Mouse (Mus musculus): ENCODE measurements around the gene Arhgef38.

Gene Arhgef38

GRCm38 (mm10) chr3:133165130-133165529 lies 69.6 kb downstream of the Arhgef38 start:
- no peak for DNase-seq (ENCODE audit: low read depth, low spot score)

DNA sequence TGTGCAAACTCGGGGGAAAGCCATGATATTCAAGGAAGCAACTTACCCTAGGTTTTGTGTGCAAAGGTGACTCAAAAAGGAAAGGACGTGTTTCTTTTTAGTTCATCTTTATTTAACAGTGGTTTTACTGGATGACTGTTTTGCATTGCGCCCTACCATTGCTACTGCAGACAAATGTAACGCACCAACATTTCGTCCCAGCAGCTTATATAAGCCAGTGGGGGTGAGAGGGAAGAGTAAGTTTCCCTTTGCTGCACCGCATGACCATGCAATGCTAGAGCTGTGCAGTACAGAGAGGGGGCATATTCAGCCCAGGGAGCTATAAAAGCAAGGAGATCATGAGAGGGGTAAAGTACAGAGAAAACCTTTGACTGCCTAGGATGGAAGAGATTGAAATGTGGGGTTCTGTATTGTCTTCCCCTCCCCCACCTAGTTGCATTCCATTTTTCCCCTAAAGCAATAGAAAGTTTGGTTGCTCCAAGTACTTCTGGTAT lies 70.8 kb downstream of the Arhgef38 start:
- DNase-seq (ENCODE audit: low read depth, low spot score) = no peak

GRCm38 (mm10) chr3:133163174-133163573 lies 71.6 kb downstream of the Arhgef38 start:
- no peak for DNase-seq (ENCODE audit: low read depth, low spot score)

- no peak for DNase-seq (ENCODE audit: low read depth, low spot score)
These were observed 73.3 kb downstream of the Arhgef38 start for GRCm38 (mm10) chr3:133161407-133161806.

DNA sequence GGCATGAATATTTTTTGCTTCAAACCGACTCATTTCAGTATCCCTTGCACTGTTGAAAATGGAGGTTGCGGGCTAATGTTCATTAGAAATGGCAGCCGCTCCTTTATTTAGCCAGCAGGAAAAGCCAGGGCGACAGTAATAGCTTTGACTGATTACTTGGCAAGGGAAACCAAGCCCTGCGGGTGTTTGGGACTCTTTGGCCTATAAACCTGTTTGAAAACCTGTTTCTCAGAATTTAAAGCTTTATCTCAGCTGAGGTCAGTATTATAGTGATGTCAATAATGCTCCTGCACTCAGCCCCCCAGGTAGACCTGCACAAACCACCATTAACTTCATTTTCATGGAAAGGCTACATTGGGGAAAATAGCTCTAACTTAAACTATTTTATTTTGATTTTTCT lies 76.5 kb downstream of the Arhgef38 start:
- DNase-seq (ENCODE audit: low read depth, low spot score) = no peak

GRCm38 (mm10) chr3:133154683-133155082 lies 80.1 kb downstream of the Arhgef38 start:
- DNase-seq (ENCODE audit: low read depth, low spot score) = no peak

- no peak for DNase-seq (ENCODE audit: low read depth, low spot score)
These were observed 81.1 kb downstream of the Arhgef38 start for GRCm38 (mm10) chr3:133153629-133154028.

DNA sequence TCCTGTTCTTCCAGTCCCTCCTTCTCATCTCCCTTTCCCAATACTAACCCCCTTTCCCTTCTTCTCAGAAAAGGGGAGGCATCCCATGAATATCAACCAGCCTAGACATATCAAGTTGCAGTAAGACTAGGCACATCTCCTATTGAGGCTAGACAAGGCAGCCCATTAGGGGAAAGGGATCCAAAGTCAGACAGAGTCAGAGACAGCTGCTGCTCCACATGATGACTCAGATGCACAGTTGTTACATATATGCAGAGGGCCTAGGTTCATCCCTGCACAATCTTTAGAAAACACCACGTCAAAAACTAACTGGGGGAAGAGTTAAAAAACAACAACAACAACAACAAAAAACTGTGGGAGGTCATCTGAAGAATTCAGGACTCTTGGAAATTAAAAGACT lies 81.9 kb downstream of the Arhgef38 start:
- DNase-seq (ENCODE audit: low read depth, low spot score) = no peak

DNA sequence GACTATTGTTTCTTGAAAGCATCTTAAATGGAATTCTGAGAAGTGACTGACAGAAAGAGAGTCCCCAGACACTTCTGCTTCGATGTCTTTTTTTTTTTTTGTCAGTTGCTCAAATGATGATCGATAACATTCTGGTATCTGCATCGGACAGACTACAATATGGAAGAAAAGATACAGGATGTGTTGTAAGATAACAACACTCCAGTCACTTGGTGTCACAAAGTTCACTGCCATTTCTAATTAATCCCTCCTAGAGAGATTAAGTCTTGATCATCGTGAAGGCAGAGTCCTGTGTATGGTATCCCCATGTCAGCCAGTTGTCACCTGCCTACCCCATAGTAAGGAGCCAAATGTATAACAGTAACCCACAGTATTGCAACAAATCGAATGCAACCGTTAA lies 83.1 kb downstream of the Arhgef38 start:
- DNase-seq (ENCODE audit: low read depth, low spot score) = no peak

- DNase-seq (ENCODE audit: low read depth, low spot score) = no peak
These were observed 90.1 kb downstream of the Arhgef38 start for GRCm38 (mm10) chr3:133144511-133145147.

GRCm38 (mm10) chr3:133141877-133142276 lies 92.9 kb downstream of the Arhgef38 start:
- no peak for DNase-seq (ENCODE audit: low read depth, low spot score)

DNA sequence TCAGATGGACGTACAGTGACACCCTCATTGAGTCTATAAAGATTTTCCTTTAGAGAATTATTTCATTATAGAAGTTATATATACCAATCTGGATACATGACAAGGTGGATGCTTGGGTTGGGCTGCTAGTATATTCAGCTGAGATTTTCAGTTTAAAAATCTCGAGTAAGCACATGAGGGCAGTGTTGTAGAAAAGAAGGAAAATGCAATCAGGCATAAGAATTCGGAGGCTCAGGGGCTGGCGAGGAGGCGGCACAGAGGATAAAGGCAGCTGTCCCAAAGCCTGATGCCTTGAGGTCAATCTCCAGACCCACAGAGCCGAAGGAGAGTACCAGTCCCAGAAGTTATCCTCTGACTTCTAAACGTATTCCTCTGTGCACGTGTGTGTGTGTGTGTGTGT lies 102.1 kb downstream of the Arhgef38 start:
- no peak for DNase-seq (ENCODE audit: low read depth, low spot score)

DNA sequence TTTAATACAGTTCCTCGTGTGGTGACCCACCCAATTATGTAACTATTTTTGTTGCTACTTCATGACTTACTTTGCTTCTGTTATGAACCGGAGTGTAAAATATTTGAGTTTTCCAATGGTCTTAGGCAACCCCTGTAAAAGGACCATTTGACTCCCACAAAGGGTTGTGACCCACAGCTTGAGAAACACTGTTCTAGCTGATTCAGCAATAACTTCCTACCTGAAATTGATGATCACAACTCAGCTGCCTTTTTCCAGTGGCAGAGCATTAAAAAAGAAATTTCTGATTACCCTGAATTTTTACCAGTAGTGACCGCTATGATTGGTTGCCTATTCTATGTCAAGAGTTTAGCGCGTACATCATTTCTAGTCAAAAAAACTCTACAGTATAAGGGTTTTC lies 103.4 kb downstream of the Arhgef38 start:
- DNase-seq (ENCODE audit: low read depth, low spot score) = no peak

DNA sequence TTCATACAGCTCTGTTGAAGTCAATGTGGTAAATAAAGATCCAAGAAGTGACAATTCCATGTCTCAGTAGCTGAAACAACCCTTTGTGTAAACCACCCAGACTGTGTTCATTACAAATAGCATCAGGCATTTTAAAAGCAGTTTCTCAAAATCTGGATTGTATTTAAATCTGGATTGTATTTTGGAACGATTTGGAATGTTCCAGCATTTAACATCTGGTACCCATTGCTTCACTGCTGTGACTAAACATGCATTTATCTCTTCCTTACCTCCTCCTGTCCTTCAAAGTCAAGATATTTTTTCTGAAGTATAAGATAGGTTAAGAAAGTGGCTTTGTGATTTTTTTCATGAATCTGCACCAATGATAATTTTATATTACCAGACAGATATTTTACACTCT lies 121.5 kb downstream of the Arhgef38 start:
- DNase-seq (ENCODE audit: low read depth, low spot score) = no peak

- DNase-seq (ENCODE audit: low read depth, low spot score) = no peak
These were observed 123.0 kb downstream of the Arhgef38 start for GRCm38 (mm10) chr3:133111741-133112140.

- DNase-seq (ENCODE audit: low read depth, low spot score) = no peak
These were observed 124.9 kb downstream of the Arhgef38 start for GRCm38 (mm10) chr3:133109844-133110243.

DNA sequence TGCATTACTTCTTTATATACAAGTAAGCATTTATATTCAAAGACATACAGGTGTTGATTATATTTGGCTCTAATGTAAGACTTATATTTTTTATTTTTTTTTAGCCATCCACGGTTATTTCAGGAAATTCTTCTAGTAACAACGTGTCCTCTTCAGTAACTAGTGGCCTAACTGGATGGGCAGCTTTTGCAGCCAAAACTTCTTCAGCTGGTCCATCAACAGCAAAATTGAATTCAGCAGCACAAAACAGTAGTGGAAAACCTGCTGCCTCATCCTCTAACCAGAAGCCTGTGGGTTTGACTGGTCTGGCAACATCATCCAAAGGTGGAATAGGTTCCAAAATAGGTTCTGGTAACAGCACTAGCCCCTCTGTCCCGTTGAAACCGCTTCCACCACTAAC lies 126.0 kb downstream of the Arhgef38 start:
- no peak for DNase-seq (ENCODE audit: low read depth, low spot score)

DNA sequence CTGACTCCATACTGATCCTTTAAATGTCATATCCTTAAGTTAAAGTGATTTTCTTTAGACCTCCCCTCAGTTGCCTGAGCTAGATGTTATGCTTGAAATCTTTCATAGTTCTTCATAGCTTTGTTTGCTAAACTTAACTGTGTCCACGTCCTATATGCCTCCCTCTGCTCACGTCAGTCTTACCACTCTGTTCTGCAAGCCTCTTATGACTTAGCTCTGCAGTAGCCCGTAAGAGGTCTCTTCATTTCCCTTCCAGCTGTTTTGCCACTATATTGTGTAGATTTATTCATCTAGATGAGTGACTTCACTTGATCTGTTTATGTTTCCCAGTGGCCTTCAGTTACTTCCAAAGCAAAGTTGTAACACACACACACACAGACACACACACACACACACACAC lies 130.3 kb downstream of the Arhgef38 start:
- no peak for DNase-seq (ENCODE audit: low read depth, low spot score)

DNA sequence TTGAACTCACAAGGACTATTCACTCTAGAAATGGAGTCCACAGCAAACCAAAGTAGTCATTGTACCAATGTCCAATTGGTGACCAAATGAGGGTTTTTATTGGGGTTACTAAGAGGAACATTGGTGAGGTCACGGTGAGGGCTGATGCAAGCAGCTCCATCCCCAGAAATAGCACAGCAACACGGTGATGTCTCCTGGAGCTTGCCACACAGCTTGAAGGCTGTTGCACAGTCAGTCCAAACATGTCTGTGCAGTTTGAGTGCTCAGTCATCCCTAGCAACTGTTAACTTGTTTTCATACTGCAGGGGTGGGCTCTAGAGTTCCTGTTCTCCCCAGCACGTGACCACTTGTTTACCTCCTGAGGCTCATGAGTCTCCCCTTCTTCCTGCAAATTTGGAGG lies 131.0 kb downstream of the Arhgef38 start:
- no peak for DNase-seq (ENCODE audit: low read depth, low spot score)

DNA sequence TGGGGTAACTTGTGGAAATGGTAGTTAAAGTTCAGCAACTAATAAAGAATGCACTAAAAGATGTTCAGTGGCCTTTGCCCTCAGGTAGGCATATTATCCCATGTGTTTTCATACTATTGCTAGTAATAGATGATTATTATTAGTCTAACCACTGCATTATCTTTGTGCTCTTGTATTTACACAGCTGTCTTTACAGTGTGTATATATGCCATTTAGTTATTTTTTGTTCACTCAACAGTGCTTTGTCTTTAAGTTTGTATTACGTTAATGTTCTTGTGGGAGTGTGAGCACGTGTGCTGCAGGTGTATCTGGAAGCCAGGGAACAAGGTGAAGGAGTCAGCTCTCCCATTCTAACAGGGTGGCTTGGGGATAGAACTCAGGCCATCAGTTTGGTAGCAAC lies 135.8 kb downstream of the Arhgef38 start:
- no peak for DNase-seq (ENCODE audit: low read depth, low spot score)

- no peak for DNase-seq (ENCODE audit: low read depth, low spot score)
These were observed 136.4 kb downstream of the Arhgef38 start for GRCm38 (mm10) chr3:133098336-133098735.

GRCm38 (mm10) chr3:133097936-133098335 lies 136.8 kb downstream of the Arhgef38 start:
- DNase-seq (ENCODE audit: low read depth, low spot score) = no peak

DNA sequence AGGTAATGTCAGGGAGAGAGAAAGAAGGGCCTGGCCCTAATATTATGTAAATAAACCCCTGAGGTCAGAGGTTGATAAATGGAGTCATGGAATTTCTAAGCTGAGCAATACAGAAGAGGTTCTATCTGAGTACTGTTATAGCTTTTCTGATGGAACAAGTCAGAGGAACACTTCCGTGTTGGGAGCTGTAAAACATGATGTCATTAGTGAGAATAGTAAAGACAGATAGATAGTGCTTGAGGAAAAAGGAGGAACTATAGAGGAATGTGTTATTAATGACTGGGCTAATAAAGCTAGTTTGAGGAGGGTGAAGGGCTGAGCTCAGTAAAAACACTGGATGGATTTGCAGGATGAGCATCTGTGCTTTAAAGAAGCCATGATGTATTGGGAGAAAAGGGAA lies 140.4 kb downstream of the Arhgef38 start:
- no peak for DNase-seq (ENCODE audit: low read depth, low spot score)

DNA sequence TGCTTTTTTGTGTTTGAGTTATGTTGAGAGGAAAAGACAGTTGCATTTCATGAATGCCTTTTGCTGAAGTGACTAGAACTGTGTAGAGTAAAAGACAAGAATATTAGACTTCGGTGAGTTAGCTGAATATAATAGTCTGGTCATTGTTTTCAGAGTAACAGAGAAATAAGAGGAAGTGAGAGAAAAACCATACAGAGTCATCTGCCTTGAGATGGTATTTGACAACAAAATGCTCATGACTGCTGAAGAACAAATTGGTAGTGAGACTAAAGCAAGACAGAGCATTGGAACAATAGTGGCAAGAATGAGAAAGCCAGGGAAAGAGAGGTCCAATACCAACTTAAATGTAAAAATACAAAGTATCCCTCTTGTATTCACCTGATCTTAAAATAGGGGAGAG lies 141.8 kb downstream of the Arhgef38 start:
- DNase-seq (ENCODE audit: low read depth, low spot score) = no peak
